14 mouse cellular contexts compared by ENCODE assay signal in the genomic region with DNA sequence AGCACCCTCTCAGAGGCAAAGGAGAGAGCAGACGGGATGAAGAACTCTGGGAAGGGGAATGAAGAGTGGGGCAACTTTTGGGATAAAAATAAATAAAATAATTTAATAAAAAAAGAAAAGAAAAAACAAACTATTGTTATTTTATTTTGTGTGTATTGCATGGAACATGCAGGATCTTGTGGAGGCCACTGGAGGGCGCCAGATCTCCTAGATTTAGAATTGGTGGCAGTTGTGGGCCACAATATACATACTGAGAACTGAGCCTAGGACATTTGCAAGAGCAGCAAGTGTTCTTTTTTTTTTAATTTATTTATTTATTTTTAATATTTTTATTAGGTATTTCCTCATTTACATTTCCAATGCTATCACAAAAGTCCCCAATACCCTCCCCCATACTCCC.
DNase-seq lines count a peak whose midpoint lies in the region; ATAC-seq and TF ChIP-seq lines count a peak whose summit lies in the region.
"Had no signal": no experiment of that assay in that cellular context is flagged by ENCODE, and none has a peak within 500 bp of the region (broad histone marks: within the 10 kb centered on the region; RNA-seq: fewer than 3 reads in every experiment).

No protein-coding gene starts in this region.

- ATAC-seq in forebrain, postnatal 0 days, result no peak
- no peak for ATAC-seq in forebrain, embryonic 14.5 days
- no peak for ATAC-seq in midbrain, embryonic 14.5 days (ENCODE audit: low FRiP score, low TSS enrichment)
- ATAC-seq: intestine, embryonic 16.5 days; midbrain, embryonic 15.5 days had no signal

- H3K4me1 ChIP-seq in forebrain, postnatal 0 days (ENCODE audit: insufficient read depth), result no peaks in the 10 kb centered on the region
- H3K4me1 ChIP-seq in forebrain, embryonic 14.5 days (ENCODE audit: control insufficient read depth, insufficient read depth, low read length), result no peaks in the 10 kb centered on the region
- no peaks in the 10 kb centered on the region for H3K4me1 ChIP-seq in midbrain, embryonic 14.5 days (ENCODE audit: control insufficient read depth, insufficient read depth, low read length)
- no peaks in the 10 kb centered on the region for H3K4me1 ChIP-seq in midbrain, embryonic 10.5 days
- H3K4me1 ChIP-seq: midbrain, embryonic 15.5 days; neural tube, embryonic 13.5 days had no signal

- H3K36me3 ChIP-seq in forebrain, postnatal 0 days (ENCODE audit: insufficient read depth), result no peaks in the 10 kb centered on the region
- H3K36me3 ChIP-seq in forebrain, embryonic 14.5 days (ENCODE audit: control insufficient read depth, insufficient read depth, low read length), result no peaks in the 10 kb centered on the region
- no peaks in the 10 kb centered on the region for H3K36me3 ChIP-seq in midbrain, embryonic 14.5 days (ENCODE audit: control insufficient read depth, insufficient read depth, low read length)
- H3K36me3 ChIP-seq in midbrain, embryonic 10.5 days, result no peaks in the 10 kb centered on the region
- no peaks in the 10 kb centered on the region for H3K36me3 ChIP-seq in splenic B cell, adult 2 months (ENCODE audit: control insufficient read depth, insufficient read depth, low read length, poor library complexity, severe bottlenecking)
- H3K36me3 ChIP-seq: midbrain, embryonic 15.5 days; neural tube, embryonic 13.5 days had no signal

- 0 out of 2 replicates have a peak, but pooled peaks have one; percentile 7 for TF ChIP-seq CTCF in forebrain, postnatal 0 days (IDR thresholded peaks at IDR 0.05; ENCODE audit: low read depth)

- no peak overlapping the region for H3K4me2 ChIP-seq in forebrain, postnatal 0 days (ENCODE audit: low read depth)
- no peak overlapping the region for H3K4me2 ChIP-seq in forebrain, embryonic 14.5 days (ENCODE audit: low read length)
- no peak overlapping the region for H3K4me2 ChIP-seq in midbrain, embryonic 14.5 days (ENCODE audit: low read length)
- H3K4me2 ChIP-seq: midbrain, embryonic 15.5 days; neural tube, embryonic 13.5 days had no signal

- H3K4me3 ChIP-seq in forebrain, postnatal 0 days (ENCODE audit: low read depth, low read length), result no peak overlapping the region
- no peak overlapping the region for H3K4me3 ChIP-seq in forebrain, embryonic 14.5 days (ENCODE audit: low read depth, low read length)
- H3K4me3 ChIP-seq in midbrain, embryonic 14.5 days (replicated peaks; ENCODE audit: low read depth, low read length), result no peak overlapping the region
- H3K4me3 ChIP-seq in midbrain, embryonic 10.5 days, result no peak overlapping the region
- H3K4me3 ChIP-seq: midbrain, embryonic 15.5 days; neural tube, embryonic 13.5 days had no signal

- H3K9ac ChIP-seq in forebrain, postnatal 0 days, result no peak overlapping the region
- no peak overlapping the region for H3K9ac ChIP-seq in forebrain, embryonic 14.5 days (ENCODE audit: low read length)
- H3K9ac ChIP-seq in midbrain, embryonic 14.5 days (replicated peaks; ENCODE audit: low read length), result no peak overlapping the region
- H3K9ac ChIP-seq: midbrain, embryonic 15.5 days; neural tube, embryonic 13.5 days had no signal

- 34% methylated on average over 2 of the region's 2 CpGs for WGBS in forebrain, postnatal 0 days
- WGBS in forebrain, embryonic 14.5 days, result 39% methylated on average over 2 of the region's 2 CpGs
- 39% methylated on average over 2 of the region's 2 CpGs for WGBS in midbrain, embryonic 14.5 days
- 26% methylated on average over 2 of the region's 2 CpGs for WGBS in midbrain, embryonic 10.5 days

- no peak overlapping the region for H3K27ac ChIP-seq in forebrain, postnatal 0 days (ENCODE audit: low read depth, low read length)
- H3K27ac ChIP-seq in forebrain, embryonic 14.5 days (ENCODE audit: low read depth, low read length), result no peak overlapping the region
- H3K27ac ChIP-seq in midbrain, embryonic 14.5 days (replicated peaks; ENCODE audit: low read depth, low read length), result no peak overlapping the region
- H3K27ac ChIP-seq in midbrain, embryonic 10.5 days (replicated peaks), result no peak overlapping the region
- H3K27ac ChIP-seq: midbrain, embryonic 15.5 days; neural tube, embryonic 13.5 days had no signal

- no peak for DNase-seq in forebrain, postnatal 0 days
- no peak for DNase-seq in forebrain, embryonic 14.5 days (ENCODE audit: low spot score)
- peak; percentile 7 for DNase-seq in midbrain, embryonic 14.5 days
- no peak for DNase-seq in midbrain, embryonic 10.5 days (ENCODE audit: low spot score)
- peak; percentile 3 for DNase-seq in NIH3T3 (ENCODE audit: low read depth)
- DNase-seq in splenic B cell, adult 2 months (ENCODE audit: low read depth, low spot score), result peak; percentile 63
- no peak for DNase-seq in urinary bladder, adult 2 months (ENCODE audit: low spot score)
- no peak for DNase-seq in heart, postnatal 25 days (ENCODE audit: low spot score)
- DNase-seq: cerebellum, postnatal 14 days; heart, postnatal 4 days; lung, postnatal 10 days had no signal

- H3K9me3 ChIP-seq in forebrain, postnatal 0 days (ENCODE audit: low read length), result no peaks in the 10 kb centered on the region
- H3K9me3 ChIP-seq in forebrain, embryonic 14.5 days (replicated peaks; ENCODE audit: control insufficient read depth, low read length), result no peaks in the 10 kb centered on the region
- no peaks in the 10 kb centered on the region for H3K9me3 ChIP-seq in midbrain, embryonic 14.5 days (ENCODE audit: control insufficient read depth, low read length)
- H3K9me3 ChIP-seq in midbrain, embryonic 10.5 days (replicated peaks), result no peaks in the 10 kb centered on the region
- H3K9me3 ChIP-seq: midbrain, embryonic 15.5 days; neural tube, embryonic 13.5 days had no signal

- no peaks in the 10 kb centered on the region for H3K27me3 ChIP-seq in forebrain, postnatal 0 days (ENCODE audit: insufficient read depth, low read length)
- H3K27me3 ChIP-seq in forebrain, embryonic 14.5 days (replicated peaks; ENCODE audit: control insufficient read depth, insufficient read depth, low read length), result no peaks in the 10 kb centered on the region
- no peaks in the 10 kb centered on the region for H3K27me3 ChIP-seq in midbrain, embryonic 14.5 days (ENCODE audit: control insufficient read depth, insufficient read depth, low read length)
- no peaks in the 10 kb centered on the region for H3K27me3 ChIP-seq in midbrain, embryonic 10.5 days (ENCODE audit: low read depth, poor library complexity, severe bottlenecking)
- no peaks in the 10 kb centered on the region for H3K27me3 ChIP-seq in splenic B cell, adult 2 months (ENCODE audit: control insufficient read depth, insufficient read depth, low read length, poor library complexity, severe bottlenecking)
- H3K27me3 ChIP-seq: midbrain, embryonic 15.5 days; neural tube, embryonic 13.5 days had no signal

- intact Hi-C loops in heart, postnatal 25 days (cut with DNase I), result no loop called here

Comparison
In these comparisons a context has a peak if more than half of its experiments do, and no peak if none do; other contexts are left out.
1. DNase-seq: peak in midbrain, embryonic 14.5 days (single experiment), NIH3T3 (single experiment) and splenic B cell, adult 2 months (single experiment); none in forebrain, postnatal 0 days (single experiment), forebrain, embryonic 14.5 days (single experiment), midbrain, embryonic 10.5 days (single experiment), urinary bladder, adult 2 months (single experiment) and heart, postnatal 25 days (single experiment).